Comparison of ENCODE assay signal across 15 mouse cellular contexts in the genomic region with DNA sequence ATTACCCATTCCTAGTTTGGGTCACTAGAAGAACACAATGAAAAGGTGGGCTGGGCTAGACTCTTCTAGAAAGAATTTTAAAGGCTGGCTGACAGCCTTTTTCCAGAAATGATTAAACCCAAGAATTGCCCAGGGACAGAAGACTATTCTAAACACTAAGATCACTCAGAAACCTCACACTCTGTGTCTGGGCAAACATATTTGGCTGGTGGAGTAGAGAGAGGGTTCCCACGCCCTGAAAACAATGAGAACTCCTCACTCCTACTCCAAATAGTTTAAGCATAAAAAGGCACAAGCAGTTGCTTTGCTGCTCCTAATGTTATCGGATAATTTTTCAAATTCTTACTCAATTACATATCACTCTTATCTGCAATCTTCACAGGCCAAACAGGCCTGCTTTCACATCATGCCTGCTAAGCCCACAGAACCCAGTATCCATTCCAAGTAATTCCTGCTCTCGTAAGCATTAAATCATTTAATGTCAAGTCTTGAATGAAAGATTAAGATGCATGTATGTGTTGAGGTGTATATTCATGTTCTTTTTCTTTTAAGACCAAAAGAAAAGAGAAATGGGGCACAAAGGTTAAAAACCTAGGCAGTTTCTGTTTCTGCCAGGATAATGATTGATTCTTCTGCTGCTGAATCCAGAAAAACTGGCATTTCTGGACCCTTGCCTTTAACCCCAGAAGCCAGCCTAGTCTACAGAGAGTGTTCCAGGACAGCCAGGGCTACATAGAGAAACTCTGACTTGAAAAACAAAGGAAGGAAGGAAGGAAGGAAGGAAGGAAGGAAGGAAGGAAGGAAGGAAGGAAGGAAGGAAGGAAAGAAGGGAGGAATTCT. TPM values are rescaled to one million over a fixed set of nuclear protein-coding genes. Genes with fewer than 3 reads are reported as not detected.
DNase-seq lines count a peak whose midpoint lies in the region; ATAC-seq and TF ChIP-seq lines count a peak whose summit lies in the region.
"Had no signal": no experiment of that assay in that cellular context is flagged by ENCODE, and none has a peak within 500 bp of the region (broad histone marks: within the 10 kb centered on the region; RNA-seq: fewer than 3 reads in every experiment).

No protein-coding gene starts in this region.

- H3K9me3 ChIP-seq in midbrain, embryonic 11.5 days (ENCODE audit: control insufficient read depth, low read length): no peaks in the 10 kb centered on the region
- no peaks in the 10 kb centered on the region for H3K9me3 ChIP-seq in midbrain, embryonic 14.5 days (ENCODE audit: control insufficient read depth, low read length)
- H3K9me3 ChIP-seq in kidney, postnatal 0 days (replicated peaks; ENCODE audit: low read length): no peaks in the 10 kb centered on the region
- H3K9me3 ChIP-seq in forebrain, embryonic 16.5 days (ENCODE audit: control insufficient read depth, low read length): no peaks in the 10 kb centered on the region
- H3K9me3 ChIP-seq: megakaryocyte, embryonic 14.5 days had no signal

- H3K36me3 ChIP-seq in midbrain, embryonic 11.5 days (ENCODE audit: control insufficient read depth, insufficient read depth, low read length): no peaks in the 10 kb centered on the region
- no peaks in the 10 kb centered on the region for H3K36me3 ChIP-seq in midbrain, embryonic 14.5 days (ENCODE audit: control insufficient read depth, insufficient read depth, low read length)
- no peaks in the 10 kb centered on the region for H3K36me3 ChIP-seq in kidney, postnatal 0 days (ENCODE audit: insufficient read depth, low read length)
- H3K36me3 ChIP-seq in forebrain, embryonic 16.5 days (ENCODE audit: control insufficient read depth, insufficient read depth): no peaks in the 10 kb centered on the region

- no peaks in the 10 kb centered on the region for H3K27me3 ChIP-seq in midbrain, embryonic 11.5 days (ENCODE audit: control insufficient read depth, insufficient read depth, low read length)
- H3K27me3 ChIP-seq in midbrain, embryonic 14.5 days (ENCODE audit: control insufficient read depth, insufficient read depth, low read length): no peaks in the 10 kb centered on the region
- no peaks in the 10 kb centered on the region for H3K27me3 ChIP-seq in kidney, postnatal 0 days (ENCODE audit: insufficient read depth, low read length)
- H3K27me3 ChIP-seq in forebrain, embryonic 16.5 days (replicated peaks; ENCODE audit: control insufficient read depth, insufficient read depth, low read length): no peaks in the 10 kb centered on the region
- H3K27me3 ChIP-seq: megakaryocyte, embryonic 14.5 days had no signal

- no peak overlapping the region for H3K4me3 ChIP-seq in midbrain, embryonic 11.5 days (ENCODE audit: low read depth, low read length)
- no peak overlapping the region for H3K4me3 ChIP-seq in midbrain, embryonic 14.5 days (replicated peaks; ENCODE audit: low read depth, low read length)
- no peak overlapping the region for H3K4me3 ChIP-seq in kidney, postnatal 0 days (replicated peaks; ENCODE audit: low read depth, low read length)
- no peak overlapping the region for H3K4me3 ChIP-seq in forebrain, embryonic 16.5 days (replicated peaks; ENCODE audit: low read length)
- H3K4me3 ChIP-seq: megakaryocyte, embryonic 14.5 days had no signal

- TF ChIP-seq CTCF in kidney, postnatal 0 days (IDR thresholded peaks at IDR 0.05; ENCODE audit: low read depth): no peak

- DNase-seq in kidney, adult 11 months: peak; percentile 32
- DNase-seq in kidney, adult 18-20 months: no peak
- peak; percentile 47 for DNase-seq in midbrain, embryonic 11.5 days (ENCODE audit: low spot score, missing footprints)
- no peak for DNase-seq in midbrain, embryonic 14.5 days
- no peak for DNase-seq in kidney, postnatal 0 days (ENCODE audit: low spot score)
- DNase-seq in ovary, postnatal 14 days (ENCODE audit: low spot score): no peak
- DNase-seq: adrenal gland, postnatal 14 days; cerebellum, postnatal 36 days; forebrain, postnatal 0 days; heart, adult 18-20 months; right cerebral cortex, postnatal 25 days; thymus, postnatal 4 days had no signal

- H3K4me1 ChIP-seq in midbrain, embryonic 11.5 days (ENCODE audit: control insufficient read depth, insufficient read depth, low read length): no peaks in the 10 kb centered on the region
- no peaks in the 10 kb centered on the region for H3K4me1 ChIP-seq in midbrain, embryonic 14.5 days (ENCODE audit: control insufficient read depth, insufficient read depth, low read length)
- 0 out of 2 replicates have a peak, but pooled peaks cover 4% of the 10 kb centered on the region for H3K4me1 ChIP-seq in kidney, postnatal 0 days (replicated peaks; ENCODE audit: insufficient read depth, low read length)
- H3K4me1 ChIP-seq in forebrain, embryonic 16.5 days (replicated peaks; ENCODE audit: control insufficient read depth, insufficient read depth, low read length): peaks cover 14% of the 10 kb centered on the region

- no peak for ATAC-seq in midbrain, embryonic 11.5 days (ENCODE audit: low FRiP score)
- ATAC-seq in midbrain, embryonic 14.5 days (ENCODE audit: low FRiP score, low TSS enrichment): no peak
- ATAC-seq in kidney, postnatal 0 days (replicated peaks; ENCODE audit: low FRiP score, low read depth): no peak
- ATAC-seq in forebrain, embryonic 16.5 days: no peak
- ATAC-seq: forebrain, postnatal 0 days had no signal

- H3K9ac ChIP-seq in midbrain, embryonic 11.5 days (ENCODE audit: low read length): no peak overlapping the region
- no peak overlapping the region for H3K9ac ChIP-seq in midbrain, embryonic 14.5 days (replicated peaks; ENCODE audit: low read length)
- no peak overlapping the region for H3K9ac ChIP-seq in kidney, postnatal 0 days (ENCODE audit: low read depth, low read length)
- no peak overlapping the region for H3K9ac ChIP-seq in forebrain, embryonic 16.5 days (replicated peaks; ENCODE audit: low read depth, low read length)
- H3K9ac ChIP-seq: forebrain, postnatal 0 days; liver, embryonic 14.5 days had no signal

- no peak overlapping the region for H3K4me2 ChIP-seq in midbrain, embryonic 11.5 days
- no peak overlapping the region for H3K4me2 ChIP-seq in midbrain, embryonic 14.5 days (ENCODE audit: low read length)
- no peak overlapping the region for H3K4me2 ChIP-seq in kidney, postnatal 0 days (ENCODE audit: low read length)
- no peak overlapping the region for H3K4me2 ChIP-seq in forebrain, embryonic 16.5 days (ENCODE audit: low read length)

- 78% methylated on average over 3 of the region's 3 CpGs for WGBS in midbrain, embryonic 11.5 days
- WGBS in midbrain, embryonic 14.5 days: 90% methylated on average over 3 of the region's 3 CpGs
- WGBS in kidney, postnatal 0 days: 77% methylated on average over 3 of the region's 3 CpGs
- 64% methylated on average over 3 of the region's 3 CpGs for WGBS in forebrain, embryonic 16.5 days

- H3K27ac ChIP-seq in midbrain, embryonic 11.5 days (ENCODE audit: low read depth, low read length): no peak overlapping the region
- no peak overlapping the region for H3K27ac ChIP-seq in midbrain, embryonic 14.5 days (replicated peaks; ENCODE audit: low read depth, low read length)
- H3K27ac ChIP-seq in kidney, postnatal 0 days: 0 out of 2 replicates have a peak overlapping the region, but pooled peaks have one; percentile 31
- no peak overlapping the region for H3K27ac ChIP-seq in forebrain, embryonic 16.5 days (ENCODE audit: low read length)
- H3K27ac ChIP-seq: liver, embryonic 14.5 days had no signal

RNA-seq across cellular contexts. Expression of gene Srgap2, which starts 15.3 kb away (rescaled TPM):
- polyA plus RNA-seq in midbrain, embryonic 11.5 days (2014; fragmentation: Nextera tagmentation; extraction: Ambion mirVana): 16.4 and 19.3 TPM in 2 replicates
- 28.6 and 30.8 TPM in 2 replicates for polyA plus RNA-seq in midbrain, embryonic 14.5 days (2014; fragmentation: Nextera tagmentation; extraction: Ambion mirVana)
- 6.9 and 8.3 TPM in 2 replicates for polyA plus RNA-seq in kidney, postnatal 0 days (2015; fragmentation: Nextera tagmentation; extraction: Ambion mirVana)
- 29.2 and 35.1 TPM in 2 replicates for polyA plus RNA-seq in forebrain, embryonic 16.5 days (2015; fragmentation: Nextera tagmentation; extraction: Ambion mirVana)

RNA-seq across cellular contexts. Expression of gene Fam72a, which starts 15.8 kb away (rescaled TPM):
- polyA plus RNA-seq in midbrain, embryonic 11.5 days (2014; fragmentation: Nextera tagmentation; extraction: Ambion mirVana): 4.5 and 4.7 TPM in 2 replicates
- polyA plus RNA-seq in midbrain, embryonic 14.5 days (2014; fragmentation: Nextera tagmentation; extraction: Ambion mirVana): 1.4 and 1.8 TPM in 2 replicates
- 1.7 and 1.8 TPM in 2 replicates for polyA plus RNA-seq in kidney, postnatal 0 days (2015; fragmentation: Nextera tagmentation; extraction: Ambion mirVana)
- 1.7 and 3.0 TPM in 2 replicates for polyA plus RNA-seq in forebrain, embryonic 16.5 days (2015; fragmentation: Nextera tagmentation; extraction: Ambion mirVana)

Comparison
In these comparisons a context has a peak if more than half of its experiments do, and no peak if none do; other contexts are left out.
1. DNase-seq: peak in kidney, adult 11 months (single experiment) and midbrain, embryonic 11.5 days (single experiment); none in kidney, adult 18-20 months (single experiment), midbrain, embryonic 14.5 days (single experiment), kidney, postnatal 0 days (single experiment) and ovary, postnatal 14 days (single experiment).